Mouse (Mus musculus): Measurements from ENCODE around the gene Ppp1r9a.

DNA sequence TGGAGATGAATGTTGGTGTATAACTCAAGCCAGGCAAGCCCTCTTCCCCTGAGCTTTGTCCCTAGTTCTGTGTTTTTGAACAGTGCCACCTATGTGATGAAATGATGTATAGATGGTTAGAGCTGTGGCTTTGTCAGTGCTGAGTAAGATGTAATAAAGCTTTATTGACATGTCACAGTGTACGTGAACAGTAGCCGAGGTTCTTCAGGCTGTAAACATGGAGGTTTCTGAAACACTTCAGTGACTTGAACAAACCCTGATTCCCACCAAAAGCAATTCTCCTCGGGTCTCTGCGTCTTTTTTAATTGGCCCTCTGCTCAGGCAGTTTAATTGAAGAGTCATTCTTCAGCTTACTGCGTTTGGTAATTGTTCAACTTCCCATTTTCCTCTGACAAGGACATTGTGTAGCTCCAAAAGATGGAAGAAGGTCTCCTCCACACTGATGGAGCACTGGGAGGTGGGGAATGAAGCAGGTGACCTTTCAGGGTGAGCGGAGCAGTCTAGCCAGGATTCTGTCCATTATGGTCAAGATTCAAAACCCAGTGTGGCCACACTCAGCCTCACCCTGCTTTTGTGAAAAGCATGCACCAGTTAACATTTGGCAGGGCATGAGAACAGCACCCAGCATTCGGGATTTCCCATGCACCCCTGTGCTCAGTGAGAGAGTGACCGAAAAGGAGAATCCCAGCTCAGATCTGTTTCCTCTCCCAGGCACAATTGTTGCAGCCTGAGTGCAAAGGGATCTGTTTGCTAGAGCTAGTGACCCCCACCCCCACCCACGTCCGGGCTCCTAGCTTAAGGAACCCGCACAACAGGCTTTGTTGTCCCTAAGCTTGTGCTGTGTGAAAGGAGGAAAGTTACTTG is 108.1 kb downstream of the Ppp1r9a start:
- TF ChIP-seq CTCF (IDR thresholded peaks at IDR 0.05; ENCODE audit: control insufficient read depth, insufficient read depth, insufficient read length) (no peak), MYOG (IDR thresholded peaks at IDR 0.05; ENCODE audit: control insufficient read depth, extremely low read depth, insufficient read length) (no peak)
